Mouse (Mus musculus): ENCODE results near the gene Col5a2. TPM values are rescaled to one million over a fixed set of nuclear protein-coding genes. Genes with fewer than 3 reads are reported as not detected.

The Col5a2 gene
- 52.2 and 58.7 TPM in 2 replicates for polyA plus RNA-seq (2012; rRNA removed; ENCODE audit: low replicate concordance)

GRCm38 (mm10) chr1:45502865-45503332 is at the start of gene Col5a2:
TSS of gene Col5a2 (minus strand) at chr1:45503282.

Other genes starting within 250 kb of the Col5a2 start
- 313 and 739 TPM in 2 replicates for gene Col3a1, start 191.7 kb downstream of the Col5a2 start, polyA plus RNA-seq (2012; rRNA removed; ENCODE audit: low replicate concordance)

Measured in subcutaneous adipose tissue, adult 2 months (tissue).